Mouse (Mus musculus): Measurements from ENCODE around the gene Dcdc2a. TPM values are rescaled to one million over a fixed set of nuclear protein-coding genes. Genes with fewer than 3 reads are reported as not detected.
A peak's percentile ranks its signal among the peaks of the same experiment; 100 is the strongest.

Gene Dcdc2a
- polyA plus RNA-seq, 1 experiment from 2014 or later = 2.2 TPM

- no peak for DNase-seq (ENCODE audit: low spot score)
- no peak for ATAC-seq (ENCODE audit: insufficient number of reproducible peaks, low FRiP score, low TSS enrichment, low read depth)
- Histone ChIP-seq H3K9ac (ENCODE audit: low read length) (no peak overlapping the region), H3K36me3 (ENCODE audit: control insufficient read depth, insufficient read depth, low read length) (no peaks in the 10 kb centered on the region), H3K4me1 (ENCODE audit: control insufficient read depth, insufficient read depth, low read length) (0 out of 2 replicates have a peak, but pooled peaks cover 8% of the 10 kb centered on the region), H3K9me3 (ENCODE audit: control insufficient read depth, low read length) (no peaks in the 10 kb centered on the region), H3K27ac (replicated peaks; ENCODE audit: low read depth, low read length) (no peak overlapping the region), H3K4me2 (ENCODE audit: low read depth, severe bottlenecking) (no peak overlapping the region), H3K4me3 (ENCODE audit: low read depth, low read length) (no peak overlapping the region), H3K27me3 (ENCODE audit: control insufficient read depth, insufficient read depth, low read length) (no peaks in the 10 kb centered on the region)
- WGBS = 88% methylated on average over 10 of the region's 10 CpGs
These were observed 139.9 kb downstream of the Dcdc2a start for GRCm38 (mm10) chr13:25195706-25196105.

- H3K4me2 ChIP-seq (ENCODE audit: low read depth, severe bottlenecking) = no peak overlapping the region
- no peak for ATAC-seq (ENCODE audit: insufficient number of reproducible peaks, low FRiP score, low TSS enrichment, low read depth)
- WGBS = 60% methylated on average over 3 of the region's 3 CpGs
These were observed 144.1 kb downstream of the Dcdc2a start for GRCm38 (mm10) chr13:25199916-25200315.

GRCm38 (mm10) chr13:25206950-25207349 lies 151.1 kb downstream of the Dcdc2a start:
- no peak overlapping the region for H3K4me2 ChIP-seq (ENCODE audit: low read depth, severe bottlenecking)
- H3K27ac ChIP-seq (replicated peaks; ENCODE audit: low read depth, low read length) = no peak overlapping the region
- WGBS = 79% methylated on average over 5 of the region's 5 CpGs
- DNase-seq (ENCODE audit: low spot score) = no peak
- no peak overlapping the region for H3K9ac ChIP-seq (ENCODE audit: low read length)
- no peaks in the 10 kb centered on the region for H3K36me3 ChIP-seq (ENCODE audit: control insufficient read depth, insufficient read depth, low read length)
- ATAC-seq (ENCODE audit: insufficient number of reproducible peaks, low FRiP score, low TSS enrichment, low read depth) = no peak
- H3K9me3 ChIP-seq (ENCODE audit: control insufficient read depth, low read length) = no peaks in the 10 kb centered on the region
- no peak overlapping the region for H3K4me3 ChIP-seq (ENCODE audit: low read depth, low read length)
- H3K27me3 ChIP-seq (ENCODE audit: control insufficient read depth, insufficient read depth, low read length) = no peaks in the 10 kb centered on the region
- H3K4me1 ChIP-seq (ENCODE audit: control insufficient read depth, insufficient read depth, low read length) = no peaks in the 10 kb centered on the region

More at GRCm38 (mm10) chr13:25199916-25200315, 144.1 kb downstream of the Dcdc2a start:
- Histone ChIP-seq H3K27me3 (ENCODE audit: control insufficient read depth, insufficient read depth, low read length) (no peaks in the 10 kb centered on the region), H3K9me3 (ENCODE audit: control insufficient read depth, low read length) (no peaks in the 10 kb centered on the region), H3K27ac (replicated peaks; ENCODE audit: low read depth, low read length) (no peak overlapping the region), H3K4me1 (ENCODE audit: control insufficient read depth, insufficient read depth, low read length) (no peaks in the 10 kb centered on the region), H3K9ac (ENCODE audit: low read length) (no peak overlapping the region), H3K4me3 (ENCODE audit: low read depth, low read length) (no peak overlapping the region), H3K36me3 (ENCODE audit: control insufficient read depth, insufficient read depth, low read length) (no peaks in the 10 kb centered on the region)
- no peak for DNase-seq (ENCODE audit: low spot score)

- H3K27me3 ChIP-seq (ENCODE audit: control insufficient read depth, insufficient read depth, low read length) = no peaks in the 10 kb centered on the region
- H3K4me3 ChIP-seq (ENCODE audit: low read depth, low read length) = no peak overlapping the region
- ATAC-seq (ENCODE audit: insufficient number of reproducible peaks, low FRiP score, low TSS enrichment, low read depth) (no peak), DNase-seq (ENCODE audit: low spot score) (no peak)
- H3K9ac ChIP-seq (ENCODE audit: low read length) = no peak overlapping the region
- H3K4me1 ChIP-seq (ENCODE audit: control insufficient read depth, insufficient read depth, low read length) = no peaks in the 10 kb centered on the region
- WGBS = 89% methylated on average over 1 of the region's 1 CpGs
- no peak overlapping the region for H3K4me2 ChIP-seq (ENCODE audit: low read depth, severe bottlenecking)
- H3K9me3 ChIP-seq (ENCODE audit: control insufficient read depth, low read length) = no peaks in the 10 kb centered on the region
- H3K27ac ChIP-seq (replicated peaks; ENCODE audit: low read depth, low read length) = no peak overlapping the region
- no peaks in the 10 kb centered on the region for H3K36me3 ChIP-seq (ENCODE audit: control insufficient read depth, insufficient read depth, low read length)
These were observed 162.6 kb downstream of the Dcdc2a start for GRCm38 (mm10) chr13:25218394-25218793.

- no peak for ATAC-seq (ENCODE audit: insufficient number of reproducible peaks, low FRiP score, low TSS enrichment, low read depth)
- WGBS = 23% methylated on average over 5 of the region's 5 CpGs
These were observed 164.5 kb downstream of the Dcdc2a start for GRCm38 (mm10) chr13:25220186-25220787.

GRCm38 (mm10) chr13:25251893-25252292 lies 196.1 kb downstream of the Dcdc2a start:
- no peak overlapping the region for H3K4me3 ChIP-seq (ENCODE audit: low read depth, low read length)
- H3K9ac ChIP-seq (ENCODE audit: low read length) = no peak overlapping the region
- H3K27me3 ChIP-seq (ENCODE audit: control insufficient read depth, insufficient read depth, low read length) = no peaks in the 10 kb centered on the region
- DNase-seq (ENCODE audit: low spot score) = no peak
- WGBS = 80% methylated on average over 1 of the region's 1 CpGs
- H3K27ac ChIP-seq (replicated peaks; ENCODE audit: low read depth, low read length) = no peak overlapping the region
- ATAC-seq (ENCODE audit: insufficient number of reproducible peaks, low FRiP score, low TSS enrichment, low read depth) = no peak
- H3K36me3 ChIP-seq (ENCODE audit: control insufficient read depth, insufficient read depth, low read length) = no peaks in the 10 kb centered on the region
- H3K4me2 ChIP-seq (ENCODE audit: low read depth, severe bottlenecking) = no peak overlapping the region
- no peaks in the 10 kb centered on the region for H3K9me3 ChIP-seq (ENCODE audit: control insufficient read depth, low read length)
- no peaks in the 10 kb centered on the region for H3K4me1 ChIP-seq (ENCODE audit: control insufficient read depth, insufficient read depth, low read length)

More at GRCm38 (mm10) chr13:25220186-25220787, 164.5 kb downstream of the Dcdc2a start:
- Histone ChIP-seq H3K4me1 (ENCODE audit: control insufficient read depth, insufficient read depth, low read length) (no peaks in the 10 kb centered on the region), H3K36me3 (ENCODE audit: control insufficient read depth, insufficient read depth, low read length) (no peaks in the 10 kb centered on the region), H3K9me3 (ENCODE audit: control insufficient read depth, low read length) (no peaks in the 10 kb centered on the region), H3K27me3 (ENCODE audit: control insufficient read depth, insufficient read depth, low read length) (no peaks in the 10 kb centered on the region), H3K27ac (replicated peaks; ENCODE audit: low read depth, low read length) (no peak overlapping the region), H3K4me2 (ENCODE audit: low read depth, severe bottlenecking) (no peak overlapping the region), H3K9ac (ENCODE audit: low read length) (no peak overlapping the region), H3K4me3 (ENCODE audit: low read depth, low read length) (no peak overlapping the region)
- peak; percentile 29 for DNase-seq (ENCODE audit: low spot score)

- 76% methylated on average over 9 of the region's 9 CpGs for WGBS
- DNase-seq (ENCODE audit: low spot score) (no peak), ATAC-seq (ENCODE audit: insufficient number of reproducible peaks, low FRiP score, low TSS enrichment, low read depth) (peak; percentile 44; the same call in 1 of the 2 replicates)
- Histone ChIP-seq H3K4me1 (ENCODE audit: control insufficient read depth, insufficient read depth, low read length) (no peaks in the 10 kb centered on the region), H3K4me3 (ENCODE audit: low read depth, low read length) (no peak overlapping the region), H3K27ac (replicated peaks; ENCODE audit: low read depth, low read length) (no peak overlapping the region), H3K27me3 (ENCODE audit: control insufficient read depth, insufficient read depth, low read length) (no peaks in the 10 kb centered on the region), H3K4me2 (ENCODE audit: low read depth, severe bottlenecking) (no peak overlapping the region), H3K36me3 (ENCODE audit: control insufficient read depth, insufficient read depth, low read length) (no peaks in the 10 kb centered on the region), H3K9ac (ENCODE audit: low read length) (no peak overlapping the region), H3K9me3 (ENCODE audit: control insufficient read depth, low read length) (no peaks in the 10 kb centered on the region)
These were observed 198.9 kb downstream of the Dcdc2a start for GRCm38 (mm10) chr13:25254478-25255263.

GRCm38 (mm10) chr13:25257608-25258007 lies 201.8 kb downstream of the Dcdc2a start:
- Histone ChIP-seq H3K36me3 (ENCODE audit: control insufficient read depth, insufficient read depth, low read length) (no peaks in the 10 kb centered on the region), H3K9me3 (ENCODE audit: control insufficient read depth, low read length) (no peaks in the 10 kb centered on the region), H3K4me2 (ENCODE audit: low read depth, severe bottlenecking) (no peak overlapping the region), H3K27ac (replicated peaks; ENCODE audit: low read depth, low read length) (no peak overlapping the region), H3K27me3 (ENCODE audit: control insufficient read depth, insufficient read depth, low read length) (no peaks in the 10 kb centered on the region), H3K4me1 (ENCODE audit: control insufficient read depth, insufficient read depth, low read length) (0 out of 2 replicates have a peak, but pooled peaks cover 2% of the 10 kb centered on the region), H3K4me3 (ENCODE audit: low read depth, low read length) (no peak overlapping the region), H3K9ac (ENCODE audit: low read length) (no peak overlapping the region)
- DNase-seq (ENCODE audit: low spot score) = no peak
- 85% methylated on average over 6 of the region's 6 CpGs for WGBS
- no peak for ATAC-seq (ENCODE audit: insufficient number of reproducible peaks, low FRiP score, low TSS enrichment, low read depth)

Measured in limb, embryonic 11.5 days (tissue).